Mouse (Mus musculus) adrenal gland, adult 10 weeks (tissue): ENCODE data around the gene Gm14401. TPM values are rescaled to one million over a fixed set of nuclear protein-coding genes. Genes with fewer than 3 reads are reported as not detected.

Experiments used
- polyA plus RNA-seq: library from polyadenylated mRNA; stranded (reverse); fragments of 350-450 nt; fragmentation: Illumina TruSeq; extraction: RNeasy Lipid Tissue Mini Kit (QIAGEN cat#74804); gene quantifications from one replicate; pipeline ENCODE4 v1.2.3, GENCODE M21; 2014; ENCODE audit warnings: low read depth, low replicate concordance

Gm14401 gene
- polyA plus RNA-seq = not detected

DNA sequence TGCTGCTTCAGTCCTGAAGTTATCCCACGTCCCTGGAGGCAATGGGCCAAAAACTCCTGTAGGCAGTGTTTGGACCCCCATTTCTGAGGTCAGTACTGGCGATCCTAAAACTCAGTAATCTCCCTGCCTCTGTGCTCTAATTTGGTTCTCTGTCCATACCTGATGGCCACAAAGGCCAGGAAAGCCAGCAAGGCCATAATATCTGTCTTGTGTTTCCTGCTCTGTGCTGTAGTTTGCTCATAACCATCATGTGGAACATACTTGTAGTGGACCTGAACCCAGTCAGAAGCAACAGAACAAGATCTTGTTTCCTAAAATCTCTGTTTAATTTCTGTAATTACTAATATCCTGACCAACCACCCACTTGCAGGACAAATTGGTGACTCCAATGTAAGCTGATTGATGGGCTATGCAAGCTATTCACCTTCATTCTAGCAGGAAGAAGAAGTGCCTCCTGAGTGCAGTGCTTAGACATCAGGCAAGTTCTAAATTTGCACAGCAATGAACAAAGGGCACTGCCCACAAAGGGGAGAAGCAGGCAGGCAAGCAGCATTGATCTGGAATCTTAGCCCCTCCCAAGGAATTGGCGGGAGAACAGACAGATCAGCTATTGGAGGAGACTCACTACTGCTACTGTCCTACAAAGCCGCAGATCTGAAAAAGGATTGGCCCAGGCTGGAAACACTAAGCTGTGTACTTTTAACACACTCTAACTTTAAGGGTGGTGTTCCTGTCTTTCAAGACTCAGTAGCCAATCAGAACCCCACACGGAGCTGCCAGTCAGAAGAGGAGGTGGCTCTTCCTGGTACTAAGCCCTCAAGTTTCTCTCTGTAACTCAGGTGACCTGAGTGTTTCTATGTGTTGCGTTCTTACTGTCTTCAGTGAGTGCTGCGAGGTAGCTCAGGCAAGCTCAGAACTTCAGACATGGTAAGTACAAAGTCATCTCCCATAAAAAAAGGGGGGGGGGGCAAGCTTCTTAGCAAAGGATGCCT is at the start of gene Gm14401:
Gene Gm14401 (plus strand): TSS at position 889 of the 992 bp plus-strand sequence.

Other genes starting within 250 kb of the Gm14401 start
- gene Gm14408, start 243.2 kb upstream of the Gm14401 start, polyA plus RNA-seq = not detected
- gene Gm14296, start 146.5 kb upstream of the Gm14401 start, polyA plus RNA-seq = 36.8 TPM
- gene Gm14419, start 73.4 kb upstream of the Gm14401 start, polyA plus RNA-seq = 41.7 TPM
- 124 TPM for gene Gm14410, start 132.1 kb downstream of the Gm14401 start, polyA plus RNA-seq
- gene Gm14409, start 192.7 kb downstream of the Gm14401 start, polyA plus RNA-seq = not detected
- 22.6 TPM for gene Gm14412, start 250.0 kb downstream of the Gm14401 start, polyA plus RNA-seq